Comparison of ENCODE assay signal across 8 mouse cellular contexts in the genomic region with DNA sequence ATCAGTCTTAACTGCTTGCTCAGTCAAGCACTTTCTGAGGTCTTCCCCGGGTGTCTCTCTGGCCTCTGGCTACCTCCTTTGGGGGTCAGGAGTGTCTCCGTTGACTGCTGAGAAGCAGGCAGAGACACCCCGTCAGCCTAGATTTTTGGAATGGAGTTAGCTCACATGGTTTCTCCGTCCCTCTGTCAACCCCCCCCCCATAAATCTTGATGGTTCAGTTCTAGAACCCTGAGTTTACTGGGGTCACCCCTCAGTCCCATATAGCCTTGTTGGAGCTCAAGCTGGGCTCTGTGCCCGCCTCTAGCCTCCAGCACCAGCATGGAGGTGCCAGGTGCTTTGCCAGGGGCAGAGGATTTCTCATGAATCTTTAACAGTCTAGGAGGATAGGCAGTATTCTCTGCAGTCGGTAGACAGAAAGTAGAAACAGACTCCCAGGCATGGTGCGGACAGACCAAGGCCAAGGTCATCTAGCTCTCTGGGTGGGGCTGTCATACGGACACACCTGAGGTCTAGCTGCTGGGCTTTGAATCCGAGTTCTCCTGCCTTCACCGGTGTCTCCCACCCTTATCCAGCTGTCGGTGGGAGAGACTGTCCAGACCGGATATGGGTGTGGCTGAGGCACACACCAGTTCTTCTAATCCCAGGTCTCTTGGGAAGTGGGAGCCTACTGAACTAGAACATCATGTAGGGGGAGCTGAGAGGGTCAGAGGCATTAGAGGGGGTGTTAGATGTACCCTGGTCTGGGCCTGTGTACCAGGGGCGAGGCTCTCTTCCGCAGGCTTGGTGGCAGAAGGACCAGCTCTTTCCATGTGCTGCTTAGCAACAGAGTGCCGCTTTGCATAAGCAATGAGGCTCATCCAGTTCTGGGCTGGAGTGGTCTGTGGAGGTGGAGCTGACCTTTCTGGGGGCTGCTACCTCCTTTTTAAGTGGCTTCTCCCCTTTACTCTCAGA. TPM values are rescaled to one million over a fixed set of nuclear protein-coding genes. Genes with fewer than 3 reads are reported as not detected.
DNase-seq lines count a peak whose midpoint lies in the region; ATAC-seq and TF ChIP-seq lines count a peak whose summit lies in the region.

No protein-coding gene starts in this region.

- peaks cover 44% of the 10 kb centered on the region for H3K4me1 ChIP-seq in forebrain, embryonic 11.5 days (replicated peaks; ENCODE audit: control insufficient read depth, insufficient read depth, low read length)
- H3K4me1 ChIP-seq in intestine, postnatal 0 days (replicated peaks; ENCODE audit: control insufficient read depth, insufficient read depth, low read length) = peaks cover 55% of the 10 kb centered on the region
- H3K4me1 ChIP-seq in midbrain, embryonic 16.5 days (ENCODE audit: control insufficient read depth, insufficient read depth, low read length) = peaks cover 66% of the 10 kb centered on the region

- TF ChIP-seq CTCF in layer of hippocampus, adult 2 months (conservative IDR thresholded peaks at IDR 0.05) = no peak
- no peak for TF ChIP-seq CTCF in intestine, postnatal 0 days (IDR thresholded peaks at IDR 0.05; ENCODE audit: low read depth)

- peak overlapping the region; percentile 74 for H3K27ac ChIP-seq in layer of hippocampus, adult 2 months
- H3K27ac ChIP-seq in forebrain, embryonic 11.5 days (ENCODE audit: low read depth, low read length) = peak overlapping the region; percentile 62
- peak overlapping the region; percentile 50 for H3K27ac ChIP-seq in intestine, postnatal 0 days (ENCODE audit: low read depth, low read length)
- H3K27ac ChIP-seq in midbrain, embryonic 16.5 days (ENCODE audit: low read length) = peak overlapping the region; percentile 70

- H3K4me2 ChIP-seq in forebrain, embryonic 11.5 days (ENCODE audit: low read depth, low read length, severe bottlenecking) = peak overlapping the region; percentile 24; the same call in 1 of the 2 replicates
- peak overlapping the region; percentile 50 for H3K4me2 ChIP-seq in intestine, postnatal 0 days (replicated peaks; ENCODE audit: low read depth)
- H3K4me2 ChIP-seq in midbrain, embryonic 16.5 days (ENCODE audit: low read length) = peak overlapping the region; percentile 46

- H3K9me3 ChIP-seq in forebrain, embryonic 11.5 days (ENCODE audit: control insufficient read depth, low read length) = no peaks in the 10 kb centered on the region
- H3K9me3 ChIP-seq in intestine, postnatal 0 days (ENCODE audit: control insufficient read depth) = no peaks in the 10 kb centered on the region
- H3K9me3 ChIP-seq in midbrain, embryonic 16.5 days (replicated peaks; ENCODE audit: control insufficient read depth, low read length, poor library complexity, severe bottlenecking) = no peaks in the 10 kb centered on the region

- no peaks in the 10 kb centered on the region for H3K36me3 ChIP-seq in forebrain, embryonic 11.5 days (ENCODE audit: control insufficient read depth, insufficient read depth, low read length)
- H3K36me3 ChIP-seq in intestine, postnatal 0 days (ENCODE audit: control insufficient read depth, insufficient read depth) = peaks cover 18% of the 10 kb centered on the region
- H3K36me3 ChIP-seq in midbrain, embryonic 16.5 days (ENCODE audit: control insufficient read depth, insufficient read depth, low read length) = peaks cover 6% of the 10 kb centered on the region; the same call in 1 of the 2 replicates

- H3K27me3 ChIP-seq in forebrain, embryonic 11.5 days (ENCODE audit: control insufficient read depth, insufficient read depth, low read length) = no peaks in the 10 kb centered on the region
- no peaks in the 10 kb centered on the region for H3K27me3 ChIP-seq in intestine, postnatal 0 days (replicated peaks; ENCODE audit: control insufficient read depth, insufficient read depth, low read length)
- H3K27me3 ChIP-seq in midbrain, embryonic 16.5 days (ENCODE audit: control insufficient read depth, insufficient read depth, low read depth, low read length) = no peaks in the 10 kb centered on the region

- H3K4me3 ChIP-seq in layer of hippocampus, adult 2 months = peak overlapping the region; percentile 32; the same call in 1 of the 2 replicates
- no peak overlapping the region for H3K4me3 ChIP-seq in forebrain, embryonic 11.5 days (ENCODE audit: low read depth, low read length)
- H3K4me3 ChIP-seq in intestine, postnatal 0 days (ENCODE audit: low read depth, low read length) = no peak overlapping the region
- H3K4me3 ChIP-seq in midbrain, embryonic 16.5 days (ENCODE audit: low read depth, low read length) = peak overlapping the region; percentile 21; the same call in 1 of the 2 replicates

- DNase-seq in layer of hippocampus, adult 2 months (ENCODE audit: low spot score in 2 of 2) = no peak
- DNase-seq in layer of hippocampus, adult 18-20 months (ENCODE audit: low spot score in 2 of 2) = no peak
- no peak for DNase-seq in forebrain, embryonic 11.5 days (ENCODE audit: low spot score)
- DNase-seq in spleen, postnatal 36 days (ENCODE audit: low spot score in 2 of 2) = no peak
- DNase-seq in layer of hippocampus, postnatal 14 days (ENCODE audit: low spot score in 2 of 2) = no peak
- DNase-seq in urinary bladder, adult 2 months (ENCODE audit: low spot score) = no peak

- 0 out of 2 replicates have a peak, but pooled peaks have one; percentile 42 for ATAC-seq in forebrain, embryonic 11.5 days (replicated peaks; ENCODE audit: low FRiP score)
- ATAC-seq in intestine, postnatal 0 days = no peak
- peak; percentile 49 for ATAC-seq in midbrain, embryonic 16.5 days

- WGBS in forebrain, embryonic 11.5 days = 55% methylated on average over 15 of the region's 15 CpGs
- 20% methylated on average over 15 of the region's 15 CpGs for WGBS in intestine, postnatal 0 days
- 30% methylated on average over 15 of the region's 15 CpGs for whole genome bisulfite sequencing in midbrain, embryonic 16.5 days

- H3K9ac ChIP-seq in forebrain, embryonic 11.5 days (ENCODE audit: low read length) = no peak overlapping the region; the same call in 1 of the 2 replicates
- H3K9ac ChIP-seq in intestine, postnatal 0 days (ENCODE audit: low read depth, low read length) = no peak overlapping the region
- peak overlapping the region; percentile 45 for H3K9ac ChIP-seq in midbrain, embryonic 16.5 days (ENCODE audit: low read depth, low read length)

RNA-seq across cellular contexts. Expression of a gene that starts 7.1 kb away (rescaled TPM):
- 10 to 100 TPM; 88.1 to 91.4 TPM for total RNA-seq in layer of hippocampus, adult 2 months (2021)
- total RNA-seq in layer of hippocampus, adult 18-20 months (2021) = 100 to 1,000 TPM; 107 to 110 TPM
- 77.6 and 77.8 TPM in 2 replicates for polyA plus RNA-seq in forebrain, embryonic 11.5 days (2014; fragmentation: Nextera tagmentation; extraction: Ambion mirVana)
- 98.2 and 103 TPM in 2 replicates for polyA plus RNA-seq in intestine, postnatal 0 days (2015; fragmentation: Nextera tagmentation; extraction: Ambion mirVana)
- polyA plus RNA-seq in midbrain, embryonic 16.5 days (2015; fragmentation: Nextera tagmentation; extraction: Ambion mirVana) = 194 and 202 TPM in 2 replicates
- 100 to 1,000 TPM; 114 to 123 TPM for total RNA-seq in layer of hippocampus, postnatal 14 days (2021)
- 101 and 108 TPM in 2 replicates for polyA plus RNA-seq in urinary bladder, adult 2 months (2012; rRNA removed)

RNA-seq across cellular contexts. Expression of a gene that starts 23.7 kb away (rescaled TPM):
- 100 to 1,000 TPM; 361 to 374 TPM for total RNA-seq in layer of hippocampus, adult 2 months (2021)
- total RNA-seq in layer of hippocampus, adult 18-20 months (2021) = 100 to 1,000 TPM; 367 to 379 TPM
- polyA plus RNA-seq in forebrain, embryonic 11.5 days (2014; fragmentation: Nextera tagmentation; extraction: Ambion mirVana) = 400 and 454 TPM in 2 replicates
- polyA plus RNA-seq in intestine, postnatal 0 days (2015; fragmentation: Nextera tagmentation; extraction: Ambion mirVana) = 538 and 555 TPM in 2 replicates
- polyA plus RNA-seq in midbrain, embryonic 16.5 days (2015; fragmentation: Nextera tagmentation; extraction: Ambion mirVana) = 267 and 286 TPM in 2 replicates
- 100 to 1,000 TPM; 372 to 419 TPM for total RNA-seq in layer of hippocampus, postnatal 14 days (2021)
- 911 and 1,027 TPM in 2 replicates for polyA plus RNA-seq in urinary bladder, adult 2 months (2012; rRNA removed)

RNA-seq across cellular contexts. Expression of a gene that starts 30.2 kb away (rescaled TPM):
- 1 to 10 TPM; 1.3 to 2.4 TPM for total RNA-seq in layer of hippocampus, adult 2 months (2021)
- total RNA-seq in layer of hippocampus, adult 18-20 months (2021) = 1 to 10 TPM; 1.1 to 1.2 TPM
- polyA plus RNA-seq in forebrain, embryonic 11.5 days (2014; fragmentation: Nextera tagmentation; extraction: Ambion mirVana) = 0.44 TPM in 1 of 2 replicates, not detected in the other
- polyA plus RNA-seq in intestine, postnatal 0 days (2015; fragmentation: Nextera tagmentation; extraction: Ambion mirVana) = not detected in 2 replicates
- polyA plus RNA-seq in midbrain, embryonic 16.5 days (2015; fragmentation: Nextera tagmentation; extraction: Ambion mirVana) = 0.74 TPM in 1 of 2 replicates, not detected in the other
- total RNA-seq in layer of hippocampus, postnatal 14 days (2021) = 1 to 10 TPM in 1 of 2 experiments, under 1 TPM in 1; 0.58 to 2.0 TPM
- polyA plus RNA-seq in urinary bladder, adult 2 months (2012; rRNA removed) = 0.13 and 0.41 TPM in 2 replicates

RNA-seq across cellular contexts. Expression of a gene that starts 34.6 kb away (rescaled TPM):
- total RNA-seq in layer of hippocampus, adult 2 months (2021) = 10 to 100 TPM; 67.8 to 72.6 TPM
- total RNA-seq in layer of hippocampus, adult 18-20 months (2021) = 10 to 100 TPM; 70.8 to 71.5 TPM
- 13.3 and 17.7 TPM in 2 replicates for polyA plus RNA-seq in forebrain, embryonic 11.5 days (2014; fragmentation: Nextera tagmentation; extraction: Ambion mirVana)
- polyA plus RNA-seq in intestine, postnatal 0 days (2015; fragmentation: Nextera tagmentation; extraction: Ambion mirVana) = 1.8 and 2.0 TPM in 2 replicates
- 36.7 and 43.8 TPM in 2 replicates for polyA plus RNA-seq in midbrain, embryonic 16.5 days (2015; fragmentation: Nextera tagmentation; extraction: Ambion mirVana)
- 10 to 100 TPM; 44.2 to 49.6 TPM for total RNA-seq in layer of hippocampus, postnatal 14 days (2021)
- polyA plus RNA-seq in urinary bladder, adult 2 months (2012; rRNA removed) = 3.8 and 5.6 TPM in 2 replicates

RNA-seq across cellular contexts. Expression of a gene that starts 39.6 kb away (rescaled TPM):
- total RNA-seq in layer of hippocampus, adult 2 months (2021) = 10 to 100 TPM; 20.1 to 20.6 TPM
- 10 to 100 TPM; 18.6 to 23.2 TPM for total RNA-seq in layer of hippocampus, adult 18-20 months (2021)
- 16.3 and 19.5 TPM in 2 replicates for polyA plus RNA-seq in forebrain, embryonic 11.5 days (2014; fragmentation: Nextera tagmentation; extraction: Ambion mirVana)
- 8.5 and 9.8 TPM in 2 replicates for polyA plus RNA-seq in intestine, postnatal 0 days (2015; fragmentation: Nextera tagmentation; extraction: Ambion mirVana)
- polyA plus RNA-seq in midbrain, embryonic 16.5 days (2015; fragmentation: Nextera tagmentation; extraction: Ambion mirVana) = 15.9 and 17.2 TPM in 2 replicates
- 10 to 100 TPM; 21.3 to 21.4 TPM for total RNA-seq in layer of hippocampus, postnatal 14 days (2021)
- 15.3 and 16.6 TPM in 2 replicates for polyA plus RNA-seq in urinary bladder, adult 2 months (2012; rRNA removed)

Comparison
In these comparisons a context has a peak if more than half of its experiments do, and no peak if none do; other contexts are left out.
1. H3K4me3 ChIP-seq: peak in layer of hippocampus, adult 2 months (single experiment) and midbrain, embryonic 16.5 days (single experiment); none in forebrain, embryonic 11.5 days (single experiment) and intestine, postnatal 0 days (single experiment).
2. Peak in every context shown above with its lines, with median percentiles within 50 percentile points of each other: H3K27ac ChIP-seq and H3K4me2 ChIP-seq.